In genomic region chr2:21205831-21206159, GRCm38 (mm10) we compare ENCODE assay signal across 8 mouse cellular contexts. TPM values are rescaled to one million over a fixed set of nuclear protein-coding genes. Genes with fewer than 3 reads are reported as not detected.
DNase-seq lines count a peak whose midpoint lies in the region; ATAC-seq and TF ChIP-seq lines count a peak whose summit lies in the region.

No protein-coding gene starts in this region.

- no peaks in the 10 kb centered on the region for H3K27me3 ChIP-seq in heart, embryonic 12.5 days (replicated peaks)
- H3K27me3 ChIP-seq in G1E (ENCODE audit: insufficient read depth, low read length): no peaks in the 10 kb centered on the region
- no peaks in the 10 kb centered on the region for H3K27me3 ChIP-seq in hindbrain, embryonic 10.5 days (ENCODE audit: insufficient read depth, poor library complexity, severe bottlenecking)

- peak overlapping the region; percentile 87 for H3K4me2 ChIP-seq in heart, embryonic 12.5 days

- under 1% methylated on average over 19 of the region's 19 CpGs for WGBS in heart, embryonic 12.5 days
- under 1% methylated on average over 19 of the region's 19 CpGs for WGBS in hindbrain, embryonic 10.5 days

- peak overlapping the region; percentile 82 for H3K4me3 ChIP-seq in heart, embryonic 12.5 days
- H3K4me3 ChIP-seq in G1E (ENCODE audit: low read depth, low read length): peak overlapping the region; percentile 77
- peak overlapping the region; percentile 74 for H3K4me3 ChIP-seq in hindbrain, embryonic 10.5 days

- H3K27ac ChIP-seq in heart, embryonic 12.5 days (ENCODE audit: poor library complexity, severe bottlenecking): peak overlapping the region; percentile 61
- peak overlapping the region; percentile 91 for H3K27ac ChIP-seq in hindbrain, embryonic 10.5 days

- peaks cover 9% of the 10 kb centered on the region for H3K4me1 ChIP-seq in heart, embryonic 12.5 days (replicated peaks)
- H3K4me1 ChIP-seq in G1E (ENCODE audit: insufficient read depth, low read depth, low read length): peaks cover 19% of the 10 kb centered on the region
- peaks cover 13% of the 10 kb centered on the region for H3K4me1 ChIP-seq in hindbrain, embryonic 10.5 days (replicated peaks)

- no peaks in the 10 kb centered on the region for H3K9me3 ChIP-seq in heart, embryonic 12.5 days (replicated peaks)
- H3K9me3 ChIP-seq in G1E (replicated peaks): no peaks in the 10 kb centered on the region
- H3K9me3 ChIP-seq in hindbrain, embryonic 10.5 days: no peaks in the 10 kb centered on the region

- peak; percentile 85 for ATAC-seq in heart, embryonic 12.5 days (ENCODE audit: insufficient number of reproducible peaks, low FRiP score)
- peak; percentile 36; the same call in 1 of the 2 replicates for ATAC-seq in G1E (ENCODE audit: extremely low read depth, insufficient number of reproducible peaks, low FRiP score, poor library complexity, severe bottlenecking)
- peak; percentile 68 for ATAC-seq in megakaryocyte progenitor cell, adult 5-6 weeks (replicated peaks; ENCODE audit: poor library complexity)

- DNase-seq in heart, adult 8-10 months (ENCODE audit: low spot score): no peak
- DNase-seq in G1E (ENCODE audit: low spot score): no peak
- DNase-seq in hindbrain, embryonic 10.5 days (ENCODE audit: low spot score): no peak
- no peak for DNase-seq in layer of hippocampus, postnatal 10 days (ENCODE audit: low spot score in 2 of 2)
- no peak for DNase-seq in right cerebral cortex, adult 2 months (ENCODE audit: low spot score in 2 of 2)
- no peak for DNase-seq in layer of hippocampus, adult 18-20 months (ENCODE audit: low spot score in 2 of 2)

- TF ChIP-seq CTCF in G1E (IDR thresholded peaks at IDR 0.05; ENCODE audit: low read depth, low read length): no peak

- no peaks in the 10 kb centered on the region for H3K36me3 ChIP-seq in heart, embryonic 12.5 days
- no peaks in the 10 kb centered on the region for H3K36me3 ChIP-seq in G1E (replicated peaks)
- H3K36me3 ChIP-seq in hindbrain, embryonic 10.5 days: no peaks in the 10 kb centered on the region

- H3K9ac ChIP-seq in heart, embryonic 12.5 days: peak overlapping the region; percentile 84

RNA-seq across cellular contexts. Expression of gene Thnsl1, which starts 0.3 kb away (rescaled TPM):
- 8.7 and 8.8 TPM in 2 replicates for polyA plus RNA-seq in heart, embryonic 12.5 days (2016; fragmentation: Nextera tagmentation; extraction: Ambion mirVana)
- 10 to 100 TPM in 1 of 4 experiments, 1 to 10 TPM in 3; 7.4 to 10.5 (median 9.1) TPM for total RNA-seq in heart, adult 8-10 months (2022)
- total RNA-seq in G1E (2014; fragmentation: Nextera tagmentation): 5.2 and 9.9 TPM in 2 replicates
- total RNA-seq in G1E (2017): 6.2 and 7.0 TPM in 2 replicates
- polyA plus RNA-seq in G1E (2012): 0.57 and 1.2 TPM in 2 replicates
- polyA plus RNA-seq in hindbrain, embryonic 10.5 days (2016; fragmentation: Nextera tagmentation; extraction: Ambion mirVana): 15.1 and 15.4 TPM in 2 replicates
- total RNA-seq in megakaryocyte progenitor cell, adult 5-6 weeks (2015): 5.0 and 5.8 TPM in 2 replicates
- total RNA-seq in megakaryocyte progenitor cell, adult 5-6 weeks (2017): 3.9 and 4.5 TPM in 2 replicates
- 10 to 100 TPM; 18.8 TPM for total RNA-seq in layer of hippocampus, postnatal 10 days (2021)
- total RNA-seq in layer of hippocampus, adult 18-20 months (2021): 10 to 100 TPM; 19.2 to 21.6 TPM

RNA-seq across cellular contexts. Expression of gene Enkur, which starts 0.6 kb away (rescaled TPM):
- 1.5 and 2.3 TPM in 2 replicates for polyA plus RNA-seq in heart, embryonic 12.5 days (2016; fragmentation: Nextera tagmentation; extraction: Ambion mirVana)
- total RNA-seq in heart, adult 8-10 months (2022): 1 to 10 TPM; 1.0 to 1.1 (median 1.1) TPM
- total RNA-seq in G1E (2014; fragmentation: Nextera tagmentation) (not detected in 2 replicates), G1E (2017) (0.22 and 0.52 TPM in 2 replicates)
- not detected in 2 replicates for polyA plus RNA-seq in G1E (2012)
- 1.6 and 3.0 TPM in 2 replicates for polyA plus RNA-seq in hindbrain, embryonic 10.5 days (2016; fragmentation: Nextera tagmentation; extraction: Ambion mirVana)
- 2.3 and 2.8 TPM in 2 replicates for total RNA-seq in megakaryocyte progenitor cell, adult 5-6 weeks (2015)
- 3.1 and 4.0 TPM in 2 replicates for total RNA-seq in megakaryocyte progenitor cell, adult 5-6 weeks (2017)
- total RNA-seq in layer of hippocampus, postnatal 10 days (2021): 1 to 10 TPM; 4.9 to 6.9 TPM
- total RNA-seq in layer of hippocampus, adult 18-20 months (2021): 1 to 10 TPM; 2.6 to 3.0 TPM
